Mouse (Mus musculus) kidney, adult 2 months (tissue): ENCODE results near the gene Hoxa11.

ENCODE experiments used
- CTCF ChIP-seq: fragments of 200-500 bp; conservative IDR thresholded peaks from 2 replicates; pipeline ENCODE4 v1.5.1; 2011; ENCODE audit warnings: low read depth, mild to moderate bottlenecking, control low read depth, low read length, moderate library complexity, mixed read lengths; ENCODE audit not compliant: insufficient read depth, insufficient read length
- POLR2A ChIP-seq: fragments of 200-500 bp; IDR thresholded peaks from one replicate; pipeline ENCODE4 v1.6.1; 2011; ENCODE audit warnings: low read depth, low read length, control low read depth

DNA sequence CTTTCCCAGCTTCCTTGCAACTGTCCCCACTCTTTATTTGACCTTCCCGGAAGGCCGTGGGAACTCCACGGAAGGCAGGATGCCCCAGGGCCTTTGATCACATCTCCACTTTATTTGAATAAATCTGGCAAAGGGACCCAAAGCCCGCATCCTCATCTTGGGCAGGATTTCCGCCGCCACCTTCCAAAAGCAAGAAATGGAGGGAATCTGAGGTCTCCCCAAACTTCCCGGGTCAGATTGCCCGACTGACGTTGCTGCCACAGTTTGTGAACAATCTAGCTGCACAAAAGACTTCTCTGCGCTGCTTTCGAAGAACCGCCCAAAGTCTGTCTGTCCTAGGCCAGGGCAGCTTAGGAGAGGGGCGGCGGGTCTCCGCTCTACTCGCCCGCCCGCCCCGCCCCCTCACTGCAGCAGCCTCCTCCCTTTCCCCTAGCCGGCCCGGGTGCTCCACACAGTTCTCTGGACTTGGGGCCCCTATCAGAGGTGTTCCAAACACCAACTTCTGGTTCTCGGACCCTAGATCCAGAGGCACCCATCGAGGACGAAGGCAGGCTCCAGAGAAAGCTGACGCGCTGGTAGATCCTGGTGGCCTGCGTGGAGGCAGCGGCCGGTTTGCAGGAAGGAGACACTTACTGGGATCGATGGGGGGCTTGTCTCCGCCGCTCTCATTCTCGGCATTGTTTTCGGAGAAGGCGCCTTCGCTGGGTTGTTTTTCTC, 20.6 kb downstream of the Hoxa11 start:
- TF ChIP-seq CTCF (no peak), POLR2A (no peak)
